ENCODE assay signal across 16 mouse cellular contexts in genomic region chr16:43221313-43221712, GRCm38 (mm10).
DNase-seq lines count a peak whose midpoint lies in the region; ATAC-seq and TF ChIP-seq lines count a peak whose summit lies in the region.
"Had no signal": no experiment of that assay in that cellular context is flagged by ENCODE, and none has a peak within 500 bp of the region (broad histone marks: within the 10 kb centered on the region; RNA-seq: fewer than 3 reads in every experiment).

No protein-coding gene starts in this region.

- TF ChIP-seq RAD21 in CH12.LX (IDR thresholded peaks at IDR 0.05; ENCODE audit: low read depth, low read length) = no peak

- peak; percentile 10 for DNase-seq in hindbrain, embryonic 11.5 days (ENCODE audit: low spot score)
- no peak for DNase-seq in CH12.LX (ENCODE audit: extremely low read depth)
- peak; percentile 12 for DNase-seq in brain, embryonic 14.5 days (ENCODE audit: low read depth)
- DNase-seq in forelimb bud, embryonic 11.5 days (ENCODE audit: low read depth, low spot score) = peak; percentile 48
- no peak for DNase-seq in right cerebral cortex, postnatal 4 days
- DNase-seq in layer of hippocampus, adult 18-20 months (ENCODE audit: low spot score in 2 of 2) = no peak
- DNase-seq: cerebellum, adult 9-10 months; kidney, adult 8-10 months; liver; midbrain, embryonic 14.5 days had no signal

- TF ChIP-seq POLR2A in CH12.LX (IDR thresholded peaks at IDR 0.05; ENCODE audit: low read depth, low read length) = no peak
- no peak for TF ChIP-seq POLR2A in brain, embryonic 14.5 days (IDR thresholded peaks at IDR 0.05; ENCODE audit: borderline replicate concordance, extremely low read depth, insufficient read depth, insufficient read length, poor library complexity, severe bottlenecking)

- H3K4me1 ChIP-seq in hindbrain, embryonic 11.5 days (replicated peaks; ENCODE audit: control insufficient read depth, insufficient read depth, low read length) = no peaks in the 10 kb centered on the region
- no peaks in the 10 kb centered on the region for H3K4me1 ChIP-seq in hindbrain, embryonic 12.5 days
- H3K4me1 ChIP-seq in CH12.LX (ENCODE audit: control insufficient read depth in 1 of 2, insufficient read depth in 2 of 2) = peaks cover 0 to under 1% of the 10 kb centered on the region in 2 experiments; a peak in 1 of 4 replicates
- H3K4me1 ChIP-seq: embryonic facial prominence, embryonic 15.5 days; lung, embryonic 15.5 days; neural tube, embryonic 13.5 days had no signal

- ATAC-seq in hindbrain, embryonic 11.5 days (ENCODE audit: low FRiP score) = no peak
- no peak for ATAC-seq in hindbrain, embryonic 12.5 days (ENCODE audit: low FRiP score)
- ATAC-seq in activated CD4-positive, CD25-positive, alpha-beta regulatory T cell, adult 4 months = no peak
- ATAC-seq: forebrain, embryonic 15.5 days had no signal

- no peak overlapping the region for H3K9ac ChIP-seq in hindbrain, embryonic 11.5 days (ENCODE audit: low read depth, low read length)
- no peak overlapping the region for H3K9ac ChIP-seq in hindbrain, embryonic 12.5 days
- H3K9ac ChIP-seq in CH12.LX (ENCODE audit: insufficient read depth, low read depth) = no peak overlapping the region
- H3K9ac ChIP-seq: embryonic facial prominence, embryonic 15.5 days; forebrain, embryonic 15.5 days; lung, embryonic 15.5 days; neural tube, embryonic 13.5 days had no signal

- no peaks in the 10 kb centered on the region for H3K36me3 ChIP-seq in hindbrain, embryonic 11.5 days (ENCODE audit: control insufficient read depth, insufficient read depth, low read length)
- no peaks in the 10 kb centered on the region for H3K36me3 ChIP-seq in hindbrain, embryonic 12.5 days
- no peaks in the 10 kb centered on the region for H3K36me3 ChIP-seq in CH12.LX (replicated peaks in 1 of 2; ENCODE audit: control insufficient read depth in 1 of 2, insufficient read depth in 1 of 2, low read length in 1 of 2)
- H3K36me3 ChIP-seq: embryonic facial prominence, embryonic 15.5 days; forebrain, embryonic 15.5 days; lung, embryonic 15.5 days; neural tube, embryonic 13.5 days had no signal

- TF ChIP-seq CTCF in CH12.LX (conservative IDR thresholded peaks at IDR 0.05 in 1 of 2, IDR thresholded peaks at IDR 0.05 in 1 of 2; ENCODE audit: low read depth in 2 of 2, low read length in 2 of 2) = no peak
- no peak for TF ChIP-seq CTCF in brain, embryonic 14.5 days (IDR thresholded peaks at IDR 0.05; ENCODE audit: borderline replicate concordance, extremely low read depth, insufficient read depth, insufficient read length)

- 65% methylated on average over 4 of the region's 4 CpGs for WGBS in hindbrain, embryonic 11.5 days
- 57% methylated on average over 4 of the region's 4 CpGs for WGBS in hindbrain, embryonic 12.5 days

- in situ Hi-C loops in CH12.LX (cut with MboI; ENCODE audit: low pct_ligation_motif_present, low pct_unique_long_range_greater_than_20kb, low sequenced_read_pairs) = no loop called here

- no peaks in the 10 kb centered on the region for H3K27me3 ChIP-seq in hindbrain, embryonic 11.5 days (ENCODE audit: control insufficient read depth, insufficient read depth, low read length)
- H3K27me3 ChIP-seq in hindbrain, embryonic 12.5 days = no peaks in the 10 kb centered on the region
- no peaks in the 10 kb centered on the region for H3K27me3 ChIP-seq in CH12.LX (replicated peaks)
- H3K27me3 ChIP-seq: embryonic facial prominence, embryonic 15.5 days; forebrain, embryonic 15.5 days; lung, embryonic 15.5 days; neural tube, embryonic 13.5 days had no signal

- H3K79me2 ChIP-seq in CH12.LX (replicated peaks; ENCODE audit: control insufficient read depth, extremely low read depth, insufficient read depth, poor library complexity, severe bottlenecking) = no peaks in the 10 kb centered on the region

- no peak for TF ChIP-seq EP300 in CH12.LX (IDR thresholded peaks at IDR 0.05; ENCODE audit: low read length)

- dilution Hi-C loops in CH12.LX (cut with MboI; ENCODE audit: extremely low pct_ligation_motif_present, extremely low pct_unique_long_range_greater_than_20kb, low sequenced_read_pairs) = no loop called here

- H3K4me3 ChIP-seq in hindbrain, embryonic 11.5 days (ENCODE audit: low read depth, low read length) = no peak overlapping the region
- H3K4me3 ChIP-seq in hindbrain, embryonic 12.5 days = no peak overlapping the region
- no peak overlapping the region for H3K4me3 ChIP-seq in CH12.LX (replicated peaks in 1 of 3; ENCODE audit: low read depth in 2 of 3, low read length in 2 of 3, poor library complexity in 1 of 3)
- H3K4me3 ChIP-seq: embryonic facial prominence, embryonic 15.5 days; forebrain, embryonic 15.5 days; lung, embryonic 15.5 days; neural tube, embryonic 13.5 days had no signal

- H3K27ac ChIP-seq in hindbrain, embryonic 11.5 days (ENCODE audit: low read depth, low read length) = no peak overlapping the region
- no peak overlapping the region for H3K27ac ChIP-seq in hindbrain, embryonic 12.5 days
- H3K27ac ChIP-seq in CH12.LX (ENCODE audit: insufficient read depth, low read depth) = no peak overlapping the region
- H3K27ac ChIP-seq: embryonic facial prominence, embryonic 15.5 days; forebrain, embryonic 15.5 days; lung, embryonic 15.5 days; neural tube, embryonic 13.5 days had no signal

- no peaks in the 10 kb centered on the region for H3K9me3 ChIP-seq in hindbrain, embryonic 11.5 days (ENCODE audit: control insufficient read depth, low read length)
- no peaks in the 10 kb centered on the region for H3K9me3 ChIP-seq in hindbrain, embryonic 12.5 days (replicated peaks)
- H3K9me3 ChIP-seq in CH12.LX (replicated peaks; ENCODE audit: low read length) = no peaks in the 10 kb centered on the region
- H3K9me3 ChIP-seq: embryonic facial prominence, embryonic 15.5 days; forebrain, embryonic 15.5 days; lung, embryonic 15.5 days; neural tube, embryonic 13.5 days had no signal

- no peak overlapping the region for H3K4me2 ChIP-seq in hindbrain, embryonic 11.5 days (replicated peaks; ENCODE audit: low read depth, low read length)
- H3K4me2 ChIP-seq in hindbrain, embryonic 12.5 days (replicated peaks) = no peak overlapping the region
- H3K4me2 ChIP-seq in CH12.LX (ENCODE audit: insufficient read depth, low read depth, poor library complexity, severe bottlenecking) = no peak overlapping the region
- H3K4me2 ChIP-seq: embryonic facial prominence, embryonic 15.5 days; forebrain, embryonic 15.5 days; lung, embryonic 15.5 days; neural tube, embryonic 13.5 days had no signal

TF ChIP-seq in CH12.LX, 34 proteins besides CTCF, POLR2A, EP300 and RAD21:
- TF ChIP-seq MAFK (IDR thresholded peaks at IDR 0.05; ENCODE audit: insufficient replicate concordance, low read length) (no peak), ZNF384 (IDR thresholded peaks at IDR 0.05; ENCODE audit: low read depth, low read length) (peak; percentile 46; the same call in 1 of the 2 replicates)

Comparison
In these comparisons a context has a peak if more than half of its experiments do, and no peak if none do; other contexts are left out.
1. DNase-seq: peak in hindbrain, embryonic 11.5 days (single experiment), brain, embryonic 14.5 days (single experiment) and forelimb bud, embryonic 11.5 days (single experiment); none in CH12.LX (single experiment), right cerebral cortex, postnatal 4 days (single experiment) and layer of hippocampus, adult 18-20 months (0 of 2).